Mouse (Mus musculus) CD4-positive, CD25-positive, alpha-beta regulatory T cell, adult 9 weeks (primary cell): ENCODE measurements around the gene Camkk2. TPM values are rescaled to one million over a fixed set of nuclear protein-coding genes. Genes with fewer than 3 reads are reported as not detected.

Experiments
- polyA plus RNA-seq: library from polyadenylated mRNA; unstranded; fragments of 100-300 nt; shearing (Covaris generic); gene quantifications from one replicate; pipeline ENCODE4 v1.2.1, GENCODE M21; 2017

Gene Camkk2
- polyA plus RNA-seq: 10.6 TPM

GRCm38 (mm10) chr5:122779277-122779834 lies at the start of gene Camkk2:
Gene Camkk2 (minus strand): TSS chr5:122779409.

GRCm38 (mm10) chr5:122820777-122821523 lies 41.7 kb upstream of the Camkk2 start, which contains the start of gene Anapc5:
Gene Anapc5 (minus strand): TSS chr5:122821339.

GRCm38 (mm10) chr5:122707276-122708181 lies 71.7 kb downstream of the Camkk2 start, which contains the start of gene P2rx4:
Gene P2rx4 (plus strand): TSS chr5:122707544.

Other genes starting within 250 kb of the Camkk2 start
- 4.3 TPM for gene Ift81, start 164.9 kb downstream of the Camkk2 start, polyA plus RNA-seq
- gene P2rx7, start 135.5 kb downstream of the Camkk2 start, polyA plus RNA-seq: 176 TPM
- gene P2rx4, start 71.9 kb downstream of the Camkk2 start, polyA plus RNA-seq: 42.5 TPM
- 295 TPM for gene Anapc5, start 41.9 kb upstream of the Camkk2 start, polyA plus RNA-seq
- 42.8 TPM for gene Rnf34, start 70.6 kb upstream of the Camkk2 start, polyA plus RNA-seq
- gene Kdm2b, start 210.4 kb upstream of the Camkk2 start, polyA plus RNA-seq: 37.7 TPM
- 8.0 TPM for gene Orai1, start 235.7 kb upstream of the Camkk2 start, polyA plus RNA-seq